Mouse (Mus musculus): ENCODE measurements around the gene Hsf5. TPM values are rescaled to one million over a fixed set of nuclear protein-coding genes. Genes with fewer than 3 reads are reported as not detected.

Gene Hsf5
- polyA plus RNA-seq, 1 experiment from 2014 or later: 0.35 TPM

- Histone ChIP-seq H3K36me3 (peaks cover 90% of the 10 kb centered on the region), H3K9me3 (replicated peaks) (no peaks in the 10 kb centered on the region), H3K4me3 (replicated peaks) (no peak overlapping the region), H3K27ac (replicated peaks) (no peak overlapping the region), H3K4me1 (no peaks in the 10 kb centered on the region), H3K4me2 (replicated peaks) (no peak overlapping the region), H3K9ac (no peak overlapping the region), H3K27me3 (no peaks in the 10 kb centered on the region)
- WGBS: 86% methylated on average over 9 of the region's 9 CpGs
- ATAC-seq (ENCODE audit: insufficient number of reproducible peaks, low FRiP score, low TSS enrichment, low read depth): no peak
These were observed 5.4 kb upstream of the Hsf5 start for GRCm38 (mm10) chr11:87611547-87611946.

GRCm38 (mm10) chr11:87613972-87614371 is 3.0 kb upstream of the Hsf5 start:
- ATAC-seq (ENCODE audit: insufficient number of reproducible peaks, low FRiP score, low TSS enrichment, low read depth): no peak
- Histone ChIP-seq H3K9me3 (replicated peaks) (no peaks in the 10 kb centered on the region), H3K4me2 (replicated peaks) (no peak overlapping the region), H3K4me1 (no peaks in the 10 kb centered on the region), H3K9ac (no peak overlapping the region), H3K4me3 (replicated peaks) (no peak overlapping the region), H3K27me3 (no peaks in the 10 kb centered on the region), H3K36me3 (peaks cover 85% of the 10 kb centered on the region), H3K27ac (replicated peaks) (no peak overlapping the region)
- WGBS: 87% methylated on average over 7 of the region's 7 CpGs

- Histone ChIP-seq H3K36me3 (peaks cover 74% of the 10 kb centered on the region), H3K4me1 (no peaks in the 10 kb centered on the region), H3K9me3 (replicated peaks) (no peaks in the 10 kb centered on the region), H3K4me3 (replicated peaks) (no peak overlapping the region), H3K27ac (replicated peaks) (no peak overlapping the region), H3K27me3 (no peaks in the 10 kb centered on the region), H3K4me2 (replicated peaks) (no peak overlapping the region), H3K9ac (no peak overlapping the region)
- WGBS: 92% methylated on average over 5 of the region's 5 CpGs
- ATAC-seq (ENCODE audit: insufficient number of reproducible peaks, low FRiP score, low TSS enrichment, low read depth): no peak
These were observed 1.4 kb upstream of the Hsf5 start for GRCm38 (mm10) chr11:87615551-87615950.

DNA sequence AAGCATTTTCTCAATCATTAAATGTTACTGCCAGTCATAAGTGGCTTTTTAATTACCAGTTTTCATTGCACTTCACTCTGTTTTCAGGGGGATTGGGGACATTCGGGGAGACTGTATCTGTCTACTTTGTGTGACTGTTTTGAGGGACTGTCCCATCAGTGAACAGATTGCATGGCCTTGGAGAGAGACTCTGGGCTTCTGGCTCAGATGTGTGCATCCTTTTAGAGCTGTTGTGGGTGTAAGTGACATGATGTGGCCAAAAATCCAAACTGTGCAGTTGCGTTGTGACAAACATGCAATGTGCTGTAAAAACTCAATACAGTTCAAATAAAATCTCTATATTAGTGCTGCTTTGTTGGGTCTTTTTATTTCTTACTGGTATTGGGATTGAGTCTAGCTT is 1.0 kb upstream of the Hsf5 start:
- no peaks in the 10 kb centered on the region for H3K27me3 ChIP-seq
- ATAC-seq (ENCODE audit: insufficient number of reproducible peaks, low FRiP score, low TSS enrichment, low read depth): no peak
- no peak overlapping the region for H3K9ac ChIP-seq
- H3K4me1 ChIP-seq: no peaks in the 10 kb centered on the region
- WGBS: 95% methylated on average over 2 of the region's 2 CpGs
- H3K9me3 ChIP-seq (replicated peaks): no peaks in the 10 kb centered on the region
- peaks cover 70% of the 10 kb centered on the region for H3K36me3 ChIP-seq
- H3K27ac ChIP-seq (replicated peaks): no peak overlapping the region
- no peak overlapping the region for H3K4me3 ChIP-seq (replicated peaks)
- no peak overlapping the region for H3K4me2 ChIP-seq (replicated peaks)

DNA sequence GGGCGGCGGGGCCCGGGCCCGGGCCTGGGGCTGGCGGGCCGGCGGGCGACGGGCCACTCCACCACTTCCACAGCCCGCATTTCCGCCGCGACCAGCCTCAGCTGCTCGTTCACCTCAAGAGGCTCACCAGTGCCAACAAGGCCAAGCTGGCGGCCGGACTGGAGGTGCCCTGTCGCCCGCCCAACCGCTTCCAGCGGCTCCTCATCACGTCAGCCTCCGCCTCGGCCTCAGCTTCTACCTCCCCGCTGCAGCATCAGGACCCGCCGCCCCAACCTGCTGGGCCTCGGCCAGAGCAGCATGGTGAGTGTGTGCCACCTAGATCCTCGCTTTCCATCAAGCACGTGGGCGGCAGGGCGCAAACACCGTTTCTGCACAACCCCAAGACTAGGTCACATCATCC is 642 bp downstream of the Hsf5 start:
- H3K36me3 ChIP-seq: peaks cover 55% of the 10 kb centered on the region
- 96% methylated on average over 32 of the region's 32 CpGs for WGBS
- H3K27me3 ChIP-seq: no peaks in the 10 kb centered on the region
- H3K27ac ChIP-seq (replicated peaks): no peak overlapping the region
- no peak overlapping the region for H3K4me2 ChIP-seq (replicated peaks)
- H3K9ac ChIP-seq: no peak overlapping the region
- no peaks in the 10 kb centered on the region for H3K9me3 ChIP-seq (replicated peaks)
- ATAC-seq (ENCODE audit: insufficient number of reproducible peaks, low FRiP score, low TSS enrichment, low read depth): no peak
- H3K4me3 ChIP-seq (replicated peaks): no peak overlapping the region
- H3K4me1 ChIP-seq: no peaks in the 10 kb centered on the region

GRCm38 (mm10) chr11:87623160-87623559 is 6.2 kb downstream of the Hsf5 start:
- 56% methylated on average over 4 of the region's 4 CpGs for WGBS

GRCm38 (mm10) chr11:87629859-87630258 is 12.9 kb downstream of the Hsf5 start:
- 35% methylated on average over 10 of the region's 10 CpGs for WGBS
- no peak overlapping the region for H3K9ac ChIP-seq
- peaks cover 6% of the 10 kb centered on the region; the same call in 1 of the 2 replicates for H3K36me3 ChIP-seq
- H3K27ac ChIP-seq (replicated peaks): no peak overlapping the region
- H3K27me3 ChIP-seq: no peaks in the 10 kb centered on the region
- no peaks in the 10 kb centered on the region for H3K9me3 ChIP-seq (replicated peaks)
- no peak for ATAC-seq (ENCODE audit: insufficient number of reproducible peaks, low FRiP score, low TSS enrichment, low read depth)
- H3K4me3 ChIP-seq (replicated peaks): no peak overlapping the region
- H3K4me1 ChIP-seq: no peaks in the 10 kb centered on the region
- no peak overlapping the region for H3K4me2 ChIP-seq (replicated peaks)

More at GRCm38 (mm10) chr11:87623160-87623559, 6.2 kb downstream of the Hsf5 start:
- Histone ChIP-seq H3K4me2 (replicated peaks) (no peak overlapping the region), H3K36me3 (peaks cover 27% of the 10 kb centered on the region), H3K4me3 (replicated peaks) (no peak overlapping the region), H3K9me3 (replicated peaks) (no peaks in the 10 kb centered on the region), H3K4me1 (no peaks in the 10 kb centered on the region), H3K27me3 (no peaks in the 10 kb centered on the region), H3K9ac (no peak overlapping the region), H3K27ac (replicated peaks) (no peak overlapping the region)
- no peak for ATAC-seq (ENCODE audit: insufficient number of reproducible peaks, low FRiP score, low TSS enrichment, low read depth)

DNA sequence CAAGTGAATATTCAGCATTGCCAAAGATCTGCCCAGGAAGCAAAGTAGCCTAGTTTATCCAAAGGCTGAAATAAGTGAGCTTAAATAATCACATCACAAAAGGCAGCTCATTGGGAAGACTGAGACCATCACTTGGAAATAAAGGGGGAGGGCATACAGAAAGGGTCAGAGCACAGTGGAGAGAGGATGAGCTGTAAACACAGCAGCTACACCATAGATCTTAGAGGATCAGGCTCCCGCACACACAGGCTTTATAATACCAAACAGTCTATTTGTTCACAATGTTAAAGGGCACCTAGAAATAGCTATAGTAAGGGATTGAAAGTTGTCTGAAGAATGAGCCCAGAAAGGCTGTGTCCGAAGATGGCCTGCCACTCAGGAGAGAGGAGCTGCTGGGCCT is 21.8 kb downstream of the Hsf5 start:
- peaks cover 7% of the 10 kb centered on the region; the same call in 1 of the 2 replicates for H3K4me1 ChIP-seq
- H3K36me3 ChIP-seq: no peaks in the 10 kb centered on the region
- no peak overlapping the region for H3K27ac ChIP-seq (replicated peaks)
- 20% methylated on average over 2 of the region's 2 CpGs for WGBS
- H3K27me3 ChIP-seq: no peaks in the 10 kb centered on the region
- ATAC-seq (ENCODE audit: insufficient number of reproducible peaks, low FRiP score, low TSS enrichment, low read depth): no peak
- H3K4me2 ChIP-seq (replicated peaks): peak overlapping the region; percentile 70
- peak overlapping the region; percentile 48 for H3K4me3 ChIP-seq (replicated peaks)
- H3K9me3 ChIP-seq (replicated peaks): no peaks in the 10 kb centered on the region
- H3K9ac ChIP-seq: peak overlapping the region; percentile 52

DNA sequence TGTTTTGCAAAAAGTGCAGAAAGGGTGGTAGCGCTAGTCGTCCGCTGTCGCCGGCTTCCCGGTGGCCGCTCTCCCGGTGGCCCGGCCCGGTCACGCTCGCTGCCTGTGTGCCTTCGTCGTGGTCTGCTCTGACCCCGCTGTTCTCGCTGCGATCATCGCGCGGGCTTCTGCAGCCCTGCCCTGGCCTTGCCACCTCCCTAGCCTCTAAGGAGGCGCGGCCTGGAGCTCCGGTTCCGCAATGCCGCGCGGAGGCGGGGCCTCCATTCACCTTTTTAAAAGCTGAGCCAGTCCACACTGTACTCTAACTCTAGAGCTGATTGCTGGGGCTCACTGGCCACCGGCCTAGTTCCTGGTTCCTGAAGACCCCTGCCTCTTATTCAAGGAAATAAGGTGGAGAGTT is 22.2 kb downstream of the Hsf5 start:
- Histone ChIP-seq H3K9me3 (replicated peaks) (no peaks in the 10 kb centered on the region), H3K27ac (replicated peaks) (no peak overlapping the region), H3K4me3 (replicated peaks) (peak overlapping the region; percentile 48), H3K27me3 (no peaks in the 10 kb centered on the region), H3K4me2 (replicated peaks) (peak overlapping the region; percentile 70), H3K9ac (peak overlapping the region; percentile 52), H3K36me3 (no peaks in the 10 kb centered on the region), H3K4me1 (peaks cover 7% of the 10 kb centered on the region; the same call in 1 of the 2 replicates)
- ATAC-seq (ENCODE audit: insufficient number of reproducible peaks, low FRiP score, low TSS enrichment, low read depth): peak; percentile 69
- 2% methylated on average over 29 of the region's 29 CpGs for WGBS

- Histone ChIP-seq H3K27me3 (no peaks in the 10 kb centered on the region), H3K9me3 (replicated peaks) (no peaks in the 10 kb centered on the region), H3K4me1 (peaks cover 7% of the 10 kb centered on the region; the same call in 1 of the 2 replicates), H3K36me3 (no peaks in the 10 kb centered on the region), H3K4me3 (replicated peaks) (no peak overlapping the region), H3K9ac (no peak overlapping the region), H3K4me2 (replicated peaks) (no peak overlapping the region), H3K27ac (replicated peaks) (no peak overlapping the region)
- no peak for ATAC-seq (ENCODE audit: insufficient number of reproducible peaks, low FRiP score, low TSS enrichment, low read depth)
These were observed 25.9 kb downstream of the Hsf5 start for GRCm38 (mm10) chr11:87642865-87643264.

DNA sequence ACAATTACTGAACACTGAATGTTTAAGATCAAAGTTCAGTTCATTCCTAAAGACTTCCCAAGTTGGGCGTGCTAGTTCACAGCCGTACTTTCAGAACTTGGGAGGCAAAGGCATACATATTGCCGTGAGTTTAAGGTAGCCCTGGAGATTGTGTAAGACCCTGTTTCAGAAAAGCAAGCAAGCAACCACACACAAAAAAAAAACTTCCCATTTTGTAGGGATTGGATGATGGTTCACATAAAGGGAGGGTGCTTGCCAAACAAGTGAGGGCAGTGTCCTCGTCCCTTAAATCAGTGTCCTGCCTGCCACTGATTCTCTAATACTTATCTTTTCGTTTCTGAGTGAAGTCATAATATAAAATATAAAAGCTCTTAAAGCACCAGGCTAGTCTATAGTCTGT is 37.7 kb downstream of the Hsf5 start:
- H3K9me3 ChIP-seq (replicated peaks): no peaks in the 10 kb centered on the region
- no peak overlapping the region for H3K27ac ChIP-seq (replicated peaks)
- H3K4me2 ChIP-seq (replicated peaks): no peak overlapping the region
- H3K36me3 ChIP-seq: no peaks in the 10 kb centered on the region
- no peaks in the 10 kb centered on the region for H3K4me1 ChIP-seq
- no peak overlapping the region for H3K4me3 ChIP-seq (replicated peaks)
- no peaks in the 10 kb centered on the region for H3K27me3 ChIP-seq
- WGBS: 79% methylated on average over 5 of the region's 5 CpGs
- ATAC-seq (ENCODE audit: insufficient number of reproducible peaks, low FRiP score, low TSS enrichment, low read depth): no peak
- no peak overlapping the region for H3K9ac ChIP-seq

DNA sequence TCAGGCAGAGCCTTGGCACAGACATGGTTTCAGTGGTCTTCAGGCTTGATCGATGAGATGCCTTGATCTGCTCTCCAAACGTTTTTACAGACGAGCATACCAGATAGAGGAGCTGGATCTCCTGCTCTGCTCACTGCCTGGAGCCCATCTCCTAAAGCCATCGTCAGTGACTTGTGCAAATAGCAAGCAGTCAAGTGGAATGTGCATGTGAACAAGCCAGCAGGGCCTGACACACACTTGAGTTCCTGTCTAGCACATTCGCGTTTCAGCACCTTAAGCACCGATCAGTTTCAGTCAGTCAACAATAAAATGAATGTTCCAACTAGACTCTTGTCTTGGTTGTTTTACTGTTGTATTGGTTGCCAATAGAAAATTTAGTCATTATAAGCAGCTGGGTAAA is 42.3 kb downstream of the Hsf5 start:
- no peak overlapping the region for H3K27ac ChIP-seq (replicated peaks)
- H3K9ac ChIP-seq: no peak overlapping the region
- no peak for ATAC-seq (ENCODE audit: insufficient number of reproducible peaks, low FRiP score, low TSS enrichment, low read depth)
- H3K27me3 ChIP-seq: no peaks in the 10 kb centered on the region; the same call in 1 of the 2 replicates
- H3K9me3 ChIP-seq (replicated peaks): no peaks in the 10 kb centered on the region
- WGBS: 71% methylated on average over 7 of the region's 7 CpGs
- no peak overlapping the region for H3K4me2 ChIP-seq (replicated peaks)
- H3K4me3 ChIP-seq (replicated peaks): no peak overlapping the region
- H3K4me1 ChIP-seq: no peaks in the 10 kb centered on the region
- no peaks in the 10 kb centered on the region for H3K36me3 ChIP-seq

Data from embryonic facial prominence, embryonic 15.5 days (tissue).